Mouse (Mus musculus) embryonic facial prominence, embryonic 12.5 days (tissue): ENCODE results near the gene Unc13d. TPM values are rescaled to one million over a fixed set of nuclear protein-coding genes. Genes with fewer than 3 reads are reported as not detected.

Experiments
- ATAC-seq: fragments of 200-750 bp; cut with Nextera tagmentation; 2 replicates; pipeline ENCODE4 v1.8.0; 2017; ENCODE audit not compliant: insufficient number of reproducible peaks, insufficient read depth, low FRiP score, low TSS enrichment
- H3K27ac ChIP-seq: fragments of 300-500 bp; sonication (generic); 2 replicates; pipeline ENCODE4 v1.5.1; 2016; ENCODE audit warnings: mild to moderate bottlenecking
- H3K27me3 ChIP-seq: fragments of 300-500 bp; sonication (generic); 2 replicates; pipeline ENCODE4 v1.6.1; 2016; ENCODE audit warnings: mild to moderate bottlenecking, moderate library complexity
- H3K36me3 ChIP-seq: fragments of 300-500 bp; sonication (generic); 2 replicates; pipeline ENCODE4 v1.6.1; 2016; ENCODE audit warnings: mild to moderate bottlenecking
- H3K4me1 ChIP-seq: fragments of 300-500 bp; sonication (generic); 2 replicates; pipeline ENCODE4 v1.6.1; 2016
- H3K4me2 ChIP-seq: fragments of 300-500 bp; sonication (generic); replicated peaks from 2 replicates; pipeline ENCODE4 v1.6.1; 2016; ENCODE audit warnings: mild to moderate bottlenecking, moderate library complexity
- H3K4me3 ChIP-seq: fragments of 300-500 bp; sonication (generic); 2 replicates; pipeline ENCODE4 v1.5.1; 2016; ENCODE audit warnings: mild to moderate bottlenecking
- H3K9ac ChIP-seq: fragments of 300-500 bp; sonication (generic); 2 replicates; pipeline ENCODE4 v1.6.1; 2016; ENCODE audit warnings: mild to moderate bottlenecking, moderate library complexity
- H3K9me3 ChIP-seq: fragments of 300-500 bp; sonication (generic); 2 replicates; pipeline ENCODE4 v1.6.1; 2016; ENCODE audit warnings: mild to moderate bottlenecking, moderate library complexity
- WGBS: fragments of 180-500 bp; shearing (Covaris S2); methylation state at CpG from one replicate; pipeline ENCODE4 v1.1.7; 2016; 5-methylcytosine and 5-hydroxymethylcytosine counted together
- polyA plus RNA-seq: library from polyadenylated mRNA; unstranded; fragments of >200 nt; fragmentation: Nextera tagmentation; extraction: Ambion mirVana; gene quantifications from 2 replicates; pipeline ENCODE4 v1.2.1, GENCODE M21; 2016

Gene Unc13d
- polyA plus RNA-seq, 1 experiment from 2014 or later, result 1.3 TPM

- no peaks in the 10 kb centered on the region for H3K9me3 ChIP-seq
- H3K36me3 ChIP-seq, result no peaks in the 10 kb centered on the region
- no peak for ATAC-seq
- H3K27me3 ChIP-seq, result peaks cover 68% of the 10 kb centered on the region
- peaks cover 56% of the 10 kb centered on the region for H3K4me1 ChIP-seq
- H3K4me2 ChIP-seq, result peak overlapping the region; percentile 31
- 9% methylated on average over 19 of the region's 19 CpGs for WGBS
- no peak overlapping the region for H3K9ac ChIP-seq
- H3K27ac ChIP-seq, result no peak overlapping the region
- peak overlapping the region; percentile 7; the same call in 1 of the 2 replicates for H3K4me3 ChIP-seq
These were observed 30.1 kb upstream of the Unc13d start for GRCm38 (mm10) chr11:116107777-116108285.

GRCm38 (mm10) chr11:116106963-116107776 is 29.4 kb upstream of the Unc13d start:
- no peak overlapping the region for H3K27ac ChIP-seq
- no peaks in the 10 kb centered on the region for H3K36me3 ChIP-seq
- no peaks in the 10 kb centered on the region for H3K9me3 ChIP-seq
- H3K4me1 ChIP-seq, result peaks cover 59% of the 10 kb centered on the region
- H3K4me2 ChIP-seq, result peak overlapping the region; percentile 38
- H3K9ac ChIP-seq, result no peak overlapping the region
- no peak overlapping the region for H3K4me3 ChIP-seq
- WGBS, result 21% methylated on average over 14 of the region's 14 CpGs
- H3K27me3 ChIP-seq, result peaks cover 68% of the 10 kb centered on the region
- no peak for ATAC-seq

GRCm38 (mm10) chr11:116106154-116106962 is 28.6 kb upstream of the Unc13d start:
- peak overlapping the region; percentile 38 for H3K4me2 ChIP-seq
- H3K27me3 ChIP-seq, result peaks cover 61% of the 10 kb centered on the region
- H3K4me1 ChIP-seq, result peaks cover 67% of the 10 kb centered on the region
- no peak for ATAC-seq
- H3K27ac ChIP-seq, result no peak overlapping the region
- no peaks in the 10 kb centered on the region for H3K9me3 ChIP-seq
- H3K9ac ChIP-seq, result peak overlapping the region; percentile 33; the same call in 1 of the 2 replicates
- no peaks in the 10 kb centered on the region for H3K36me3 ChIP-seq
- WGBS, result 17% methylated on average over 32 of the region's 32 CpGs
- H3K4me3 ChIP-seq, result no peak overlapping the region

GRCm38 (mm10) chr11:116105065-116105464 is 27.3 kb upstream of the Unc13d start:
- 87% methylated on average over 2 of the region's 2 CpGs for WGBS
- no peaks in the 10 kb centered on the region for H3K36me3 ChIP-seq
- H3K9ac ChIP-seq, result no peak overlapping the region
- no peak overlapping the region for H3K4me2 ChIP-seq
- H3K4me1 ChIP-seq, result peaks cover 71% of the 10 kb centered on the region
- H3K27me3 ChIP-seq, result peaks cover 48% of the 10 kb centered on the region
- no peak for ATAC-seq
- no peaks in the 10 kb centered on the region for H3K9me3 ChIP-seq
- no peak overlapping the region for H3K4me3 ChIP-seq
- no peak overlapping the region for H3K27ac ChIP-seq

GRCm38 (mm10) chr11:116104006-116104646 is 26.4 kb upstream of the Unc13d start:
- no peak overlapping the region for H3K4me2 ChIP-seq
- ATAC-seq, result peak; percentile 32; the same call in 1 of the 2 replicates
- H3K9ac ChIP-seq, result peak overlapping the region; percentile 19; the same call in 1 of the 2 replicates
- no peak overlapping the region for H3K4me3 ChIP-seq
- 31% methylated on average over 14 of the region's 14 CpGs for WGBS
- peaks cover 64% of the 10 kb centered on the region for H3K4me1 ChIP-seq
- peaks cover 39% of the 10 kb centered on the region for H3K27me3 ChIP-seq
- H3K9me3 ChIP-seq, result no peaks in the 10 kb centered on the region
- peak overlapping the region; percentile 67 for H3K27ac ChIP-seq
- no peaks in the 10 kb centered on the region for H3K36me3 ChIP-seq

- 75% methylated on average over 12 of the region's 12 CpGs for WGBS
- no peak overlapping the region for H3K4me3 ChIP-seq
- 0 out of 2 replicates have a peak overlapping the region, but pooled peaks have one; percentile 67 for H3K27ac ChIP-seq
- no peak overlapping the region for H3K9ac ChIP-seq
- no peak overlapping the region for H3K4me2 ChIP-seq
- H3K9me3 ChIP-seq, result no peaks in the 10 kb centered on the region
- no peaks in the 10 kb centered on the region for H3K36me3 ChIP-seq
- peaks cover 62% of the 10 kb centered on the region for H3K4me1 ChIP-seq
- no peak for ATAC-seq
- H3K27me3 ChIP-seq, result peaks cover 33% of the 10 kb centered on the region
These were observed 25.8 kb upstream of the Unc13d start for GRCm38 (mm10) chr11:116103572-116103971.

GRCm38 (mm10) chr11:116102472-116102871 is 24.7 kb upstream of the Unc13d start:
- ATAC-seq, result no peak
- peaks cover 53% of the 10 kb centered on the region for H3K4me1 ChIP-seq
- H3K9me3 ChIP-seq, result no peaks in the 10 kb centered on the region
- H3K27ac ChIP-seq, result peak overlapping the region; percentile 77
- H3K36me3 ChIP-seq, result no peaks in the 10 kb centered on the region
- H3K4me3 ChIP-seq, result no peak overlapping the region
- no peak overlapping the region for H3K9ac ChIP-seq
- H3K4me2 ChIP-seq, result no peak overlapping the region; the same call in 1 of the 2 replicates
- 57% methylated on average over 3 of the region's 4 CpGs for WGBS
- H3K27me3 ChIP-seq, result peaks cover 22% of the 10 kb centered on the region

GRCm38 (mm10) chr11:116101931-116102381 is 24.2 kb upstream of the Unc13d start:
- H3K4me1 ChIP-seq, result peaks cover 50% of the 10 kb centered on the region
- peak; percentile 22; the same call in 1 of the 2 replicates for ATAC-seq
- H3K36me3 ChIP-seq, result no peaks in the 10 kb centered on the region

GRCm38 (mm10) chr11:116100839-116101238 is 23.1 kb upstream of the Unc13d start:
- H3K27ac ChIP-seq, result no peak overlapping the region
- H3K4me1 ChIP-seq, result peaks cover 39% of the 10 kb centered on the region

More at GRCm38 (mm10) chr11:116101931-116102381, 24.2 kb upstream of the Unc13d start:
- H3K9me3 ChIP-seq, result no peaks in the 10 kb centered on the region
- peak overlapping the region; percentile 77 for H3K27ac ChIP-seq
- 19% methylated on average over 11 of the region's 11 CpGs for WGBS
- H3K4me2 ChIP-seq, result peak overlapping the region; percentile 13; the same call in 1 of the 2 replicates
- 0 out of 2 replicates have a peak overlapping the region, but pooled peaks have one; percentile 21 for H3K9ac ChIP-seq
- H3K27me3 ChIP-seq, result peaks cover 17% of the 10 kb centered on the region
- H3K4me3 ChIP-seq, result no peak overlapping the region

GRCm38 (mm10) chr11:116100385-116100784 is 22.6 kb upstream of the Unc13d start:
- no peak for ATAC-seq
- WGBS, result 77% methylated on average over 6 of the region's 6 CpGs
- no peak overlapping the region for H3K27ac ChIP-seq

More at GRCm38 (mm10) chr11:116100839-116101238, 23.1 kb upstream of the Unc13d start:
- 81% methylated on average over 7 of the region's 7 CpGs for WGBS
- Histone ChIP-seq H3K9ac (no peak overlapping the region), H3K36me3 (no peaks in the 10 kb centered on the region), H3K4me3 (no peak overlapping the region), H3K9me3 (peaks cover 3% of the 10 kb centered on the region; the same call in 1 of the 2 replicates), H3K27me3 (peaks cover 6% of the 10 kb centered on the region; the same call in 1 of the 2 replicates), H3K4me2 (no peak overlapping the region)
- no peak for ATAC-seq

GRCm38 (mm10) chr11:116099462-116099861 is 21.7 kb upstream of the Unc13d start:
- ATAC-seq, result no peak
- no peak overlapping the region for H3K4me3 ChIP-seq
- peaks cover 3% of the 10 kb centered on the region; the same call in 1 of the 2 replicates for H3K9me3 ChIP-seq
- no peak overlapping the region for H3K9ac ChIP-seq
- 86% methylated on average over 6 of the region's 6 CpGs for WGBS
- H3K36me3 ChIP-seq, result no peaks in the 10 kb centered on the region
- H3K4me1 ChIP-seq, result peaks cover 36% of the 10 kb centered on the region
- H3K27ac ChIP-seq, result no peak overlapping the region
- no peaks in the 10 kb centered on the region for H3K27me3 ChIP-seq
- no peak overlapping the region for H3K4me2 ChIP-seq

More at GRCm38 (mm10) chr11:116100385-116100784, 22.6 kb upstream of the Unc13d start:
- H3K9ac ChIP-seq, result no peak overlapping the region
- H3K9me3 ChIP-seq, result peaks cover 3% of the 10 kb centered on the region; the same call in 1 of the 2 replicates
- no peak overlapping the region for H3K4me3 ChIP-seq
- no peaks in the 10 kb centered on the region for H3K36me3 ChIP-seq
- no peak overlapping the region for H3K4me2 ChIP-seq
- H3K4me1 ChIP-seq, result peaks cover 37% of the 10 kb centered on the region
- 0 out of 2 replicates have a peak, but pooled peaks cover 2% of the 10 kb centered on the region for H3K27me3 ChIP-seq
